Mouse (Mus musculus): ENCODE measurements at regions not wholly inside any gene's neighbourhood (a gene's known extent, or its start where the extent isn't known, plus 50 kb on each side); places are given as distances from the start of the nearest gene placed in this dataset.

DNA sequence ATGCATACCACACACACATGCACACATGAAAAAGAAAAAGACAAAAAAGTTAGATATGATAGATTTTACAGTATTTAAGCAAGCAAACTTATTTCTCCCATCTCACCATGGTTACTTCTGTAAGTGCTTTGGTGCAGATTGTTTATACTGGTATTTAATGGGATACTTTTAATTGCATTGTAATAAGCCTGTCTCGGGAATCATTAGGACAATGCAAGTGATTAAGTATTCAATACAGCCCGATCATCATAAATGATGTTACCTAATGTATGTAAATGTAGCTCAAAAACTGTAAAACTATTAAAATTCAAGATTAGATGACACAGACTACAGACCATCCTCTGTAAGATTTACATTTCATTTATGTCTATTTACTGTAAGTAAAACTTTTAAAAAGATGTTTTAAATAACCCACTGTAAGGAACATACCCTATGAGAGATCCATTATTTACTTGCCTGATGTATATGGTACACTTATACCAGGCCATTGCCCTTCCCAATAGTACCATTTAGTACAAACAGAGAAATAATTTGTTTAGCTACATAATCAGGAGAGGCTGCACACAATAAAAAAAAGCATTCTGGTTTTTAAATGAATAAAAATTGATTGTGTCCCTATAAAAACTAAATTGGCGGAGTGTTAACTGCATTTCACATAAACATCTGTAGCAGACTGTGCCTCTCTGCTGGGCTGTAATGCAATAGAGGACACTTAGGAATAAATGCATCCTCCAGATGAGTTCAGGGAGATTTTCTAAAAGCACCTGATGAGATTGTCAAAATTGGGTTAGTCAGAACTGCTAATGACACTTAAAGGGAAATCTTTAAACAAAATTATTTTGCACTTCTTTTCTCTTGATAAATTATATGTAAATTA lies 1722.9 kb downstream of the 4930444P10Rik start:
- no peak for DNase-seq (ENCODE audit: extremely low spot score in 1 of 2, low spot score in 2 of 2)
- intact Hi-C loops (cut with DNase I), result no loop called here
- Histone ChIP-seq H3K27ac (no peak overlapping the region), H3K4me3 (no peak overlapping the region)
- no peak for TF ChIP-seq CTCF (IDR thresholded peaks at IDR 0.05)

DNA sequence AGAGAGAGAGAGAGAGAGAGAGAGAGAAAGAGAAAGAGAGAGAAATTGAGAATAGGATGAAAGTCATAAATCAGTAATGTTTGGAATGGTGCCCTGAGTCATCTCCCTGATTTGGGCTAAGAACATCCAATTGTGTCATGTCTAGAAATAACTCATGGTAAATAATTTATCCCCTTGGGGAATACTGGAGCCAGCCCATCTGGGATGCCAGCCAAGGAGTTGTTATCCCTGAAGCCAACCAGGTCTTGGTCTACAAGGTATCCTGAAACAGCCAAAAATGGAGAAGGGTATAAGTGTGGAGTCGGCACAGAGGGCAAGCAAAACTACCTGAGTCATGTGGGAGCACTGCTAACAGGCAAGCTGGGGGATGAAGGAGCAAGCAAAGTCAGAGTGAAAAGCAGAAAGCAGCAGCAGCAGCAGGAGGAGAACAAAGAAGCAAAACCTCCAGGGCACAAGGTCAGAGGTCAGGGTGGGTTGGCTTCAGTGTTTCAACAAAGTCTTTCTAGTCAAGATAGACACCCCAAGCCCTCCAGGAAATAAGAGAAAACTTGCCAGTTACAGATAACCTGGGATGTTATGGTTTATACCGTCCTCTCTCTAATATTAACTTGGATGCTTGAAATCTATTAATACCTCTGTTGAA lies 1733.0 kb downstream of the 4930444P10Rik start:
- intact Hi-C loops (cut with DNase I), result no loop called here
- no peak for TF ChIP-seq CTCF (IDR thresholded peaks at IDR 0.05)
- Histone ChIP-seq H3K27ac (no peak overlapping the region), H3K4me3 (no peak overlapping the region)
- no peak for DNase-seq (ENCODE audit: extremely low spot score in 1 of 2, low spot score in 2 of 2)

Measured in left cerebral cortex, adult 2 months (tissue).